Mouse (Mus musculus): ENCODE results near the gene Cenpi.

- no peak for TF ChIP-seq POLR2A (IDR thresholded peaks at IDR 0.05; ENCODE audit: borderline replicate concordance, insufficient read depth, low read length)
- TF ChIP-seq CTCF (IDR thresholded peaks at IDR 0.05; ENCODE audit: borderline replicate concordance, insufficient read depth, low read depth, low read length) = no peak
These were observed 10.7 kb upstream of the Cenpi start for GRCm38 (mm10) chrX:134297195-134297594.
